Mouse (Mus musculus): ENCODE measurements around the gene Bbc3. TPM values are rescaled to one million over a fixed set of nuclear protein-coding genes. Genes with fewer than 3 reads are reported as not detected.
A peak's percentile ranks its signal among the peaks of the same experiment; 100 is the strongest.

Gene Bbc3
- polyA plus RNA-seq, 1 experiment = 34.6 TPM

DNA sequence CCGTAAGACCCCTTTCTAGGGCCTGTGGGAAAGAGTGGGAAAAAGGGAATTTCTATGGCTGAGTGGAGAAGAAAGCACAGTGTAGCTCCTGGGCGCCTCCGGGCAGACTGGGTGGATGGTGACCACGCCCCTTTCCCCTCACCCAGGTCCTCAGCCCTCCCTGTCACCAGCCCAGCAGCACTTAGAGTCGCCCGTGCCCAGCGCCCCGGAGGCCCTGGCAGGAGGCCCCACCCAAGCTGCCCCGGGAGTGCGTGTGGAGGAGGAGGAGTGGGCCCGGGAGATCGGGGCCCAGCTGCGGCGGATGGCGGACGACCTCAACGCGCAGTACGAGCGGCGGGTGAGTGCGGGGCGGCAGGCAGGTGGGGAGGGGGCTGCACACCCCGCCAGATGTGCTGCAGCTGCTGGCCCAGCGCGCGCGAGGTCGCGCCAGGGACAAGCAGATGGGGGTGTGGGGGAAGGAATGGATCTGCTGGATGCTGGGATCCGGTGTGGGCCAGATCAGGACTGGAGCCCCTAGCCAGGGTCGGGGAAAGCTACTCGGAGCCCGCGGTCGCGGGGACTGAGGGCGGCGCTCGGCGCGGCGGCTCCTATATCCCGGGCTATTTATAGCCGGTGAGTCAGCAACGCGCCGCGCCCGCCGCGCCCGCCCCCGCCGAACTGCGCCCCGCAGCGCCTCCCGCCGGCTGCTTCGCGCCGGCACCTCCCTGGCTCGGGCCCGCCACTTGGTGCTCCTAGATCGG lies 5.5 kb downstream of the Bbc3 start:
- peak overlapping the region; percentile 95 for H3ac ChIP-seq (ENCODE audit: control insufficient read depth, insufficient read length)
- peak overlapping the region; percentile 94 for H3K4me2 ChIP-seq (ENCODE audit: low read depth)
- TF ChIP-seq CEBPB (IDR thresholded peaks at IDR 0.05; ENCODE audit: insufficient read depth, poor library complexity, severe bottlenecking) = no peak
- peak; percentile 12 for TF ChIP-seq E2F4 (IDR thresholded peaks at IDR 0.05; ENCODE audit: insufficient read depth)
- TF ChIP-seq MYOG (IDR thresholded peaks at IDR 0.05; ENCODE audit: control insufficient read depth in 1 of 3, insufficient read depth in 1 of 3, insufficient read length in 2 of 3, low read depth in 2 of 3) = peak in 1 of 3 experiments; percentile 58
- no peak for TF ChIP-seq USF1 (IDR thresholded peaks at IDR 0.05; ENCODE audit: low read depth)
- TF ChIP-seq REST (IDR thresholded peaks at IDR 0.05; ENCODE audit: insufficient read depth, insufficient read length) = no peak
- TF ChIP-seq SRF (IDR thresholded peaks at IDR 0.05; ENCODE audit: control insufficient read depth, insufficient read length, low read depth) = no peak
- TF ChIP-seq MAX (IDR thresholded peaks at IDR 0.05; ENCODE audit: low read depth) = no peak
- no peak for TF ChIP-seq TCF3 (IDR thresholded peaks at IDR 0.05; ENCODE audit: insufficient read length, low read depth)
- TF ChIP-seq TCF12 (IDR thresholded peaks at IDR 0.05; ENCODE audit: insufficient read depth, poor library complexity, severe bottlenecking) = no peak
- TF ChIP-seq MYOD1 (IDR thresholded peaks at IDR 0.05; ENCODE audit: control insufficient read depth in 1 of 3, insufficient read length in 2 of 3, low read depth in 2 of 3) = peak in 1 of 3 experiments; percentile 25
- TF ChIP-seq POLR2AphosphoS2 (IDR thresholded peaks at IDR 0.05; ENCODE audit: insufficient read length, low read depth) = peak; percentile 91
- TF ChIP-seq POLR2A (IDR thresholded peaks at IDR 0.05; ENCODE audit: insufficient read length, low read depth) = peak; percentile 81
- peaks cover 12% of the 10 kb centered on the region for H3K36me3 ChIP-seq (ENCODE audit: control insufficient read depth, insufficient read depth)
- peak overlapping the region; percentile 96 for H3K4me3 ChIP-seq
- H3K27me3 ChIP-seq (ENCODE audit: control insufficient read depth, insufficient read depth, insufficient read length) = no peaks in the 10 kb centered on the region
- H3K79me2 ChIP-seq (ENCODE audit: control insufficient read depth, insufficient read depth) = peaks cover 23% of the 10 kb centered on the region

DNA sequence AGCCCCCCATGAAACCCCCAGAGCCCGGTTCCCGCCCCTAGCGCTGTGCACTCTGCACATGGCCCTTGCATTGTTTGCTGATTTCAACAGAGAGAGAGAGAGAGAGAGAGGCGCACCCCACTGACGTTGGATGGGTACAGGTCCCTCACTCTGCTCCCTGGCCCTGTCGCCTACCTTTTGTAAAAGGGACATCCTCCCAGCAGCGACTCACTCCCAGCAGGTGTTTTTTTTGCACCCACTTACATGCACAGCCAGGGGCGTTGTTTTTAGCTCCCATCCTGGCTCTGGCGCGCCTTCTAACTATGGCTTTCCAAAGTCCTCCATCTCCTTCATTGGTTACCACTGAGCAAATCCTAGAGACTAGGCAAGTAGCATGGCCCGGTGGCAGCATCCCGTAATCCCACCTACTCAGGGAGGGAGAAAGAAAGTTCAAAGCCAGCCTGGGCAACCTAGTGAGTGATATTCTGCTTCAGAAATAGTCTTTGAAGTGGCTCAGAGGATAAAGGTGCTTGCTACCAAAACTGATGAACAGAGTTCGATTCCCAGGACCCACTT lies 6.1 kb downstream of the Bbc3 start:
- TF ChIP-seq TCF12 (IDR thresholded peaks at IDR 0.05; ENCODE audit: insufficient read depth, poor library complexity, severe bottlenecking) (no peak), SRF (IDR thresholded peaks at IDR 0.05; ENCODE audit: control insufficient read depth, insufficient read length, low read depth) (no peak), POLR2A (IDR thresholded peaks at IDR 0.05; ENCODE audit: insufficient read length, low read depth) (no peak), POLR2AphosphoS2 (IDR thresholded peaks at IDR 0.05; ENCODE audit: insufficient read length, low read depth) (no peak), REST (IDR thresholded peaks at IDR 0.05; ENCODE audit: insufficient read depth, insufficient read length) (no peak), MYOD1 (IDR thresholded peaks at IDR 0.05; ENCODE audit: control insufficient read depth in 1 of 3, insufficient read length in 2 of 3, low read depth in 2 of 3) (no peak), E2F4 (IDR thresholded peaks at IDR 0.05; ENCODE audit: insufficient read depth) (no peak), MAX (IDR thresholded peaks at IDR 0.05; ENCODE audit: low read depth) (no peak), USF1 (IDR thresholded peaks at IDR 0.05; ENCODE audit: low read depth) (no peak), CEBPB (IDR thresholded peaks at IDR 0.05; ENCODE audit: insufficient read depth, poor library complexity, severe bottlenecking) (no peak), TCF3 (IDR thresholded peaks at IDR 0.05; ENCODE audit: insufficient read length, low read depth) (no peak), MYOG (IDR thresholded peaks at IDR 0.05; ENCODE audit: control insufficient read depth in 1 of 3, insufficient read depth in 1 of 3, insufficient read length in 2 of 3, low read depth in 2 of 3) (no peak)
- Histone ChIP-seq H3ac (ENCODE audit: control insufficient read depth, insufficient read length) (peak overlapping the region; percentile 95), H3K4me3 (peak overlapping the region; percentile 96), H3K4me2 (ENCODE audit: low read depth) (peak overlapping the region; percentile 80), H3K36me3 (ENCODE audit: control insufficient read depth, insufficient read depth) (peaks cover 12% of the 10 kb centered on the region), H3K79me2 (ENCODE audit: control insufficient read depth, insufficient read depth) (peaks cover 23% of the 10 kb centered on the region), H3K27me3 (ENCODE audit: control insufficient read depth, insufficient read depth, insufficient read length) (no peaks in the 10 kb centered on the region)

DNA sequence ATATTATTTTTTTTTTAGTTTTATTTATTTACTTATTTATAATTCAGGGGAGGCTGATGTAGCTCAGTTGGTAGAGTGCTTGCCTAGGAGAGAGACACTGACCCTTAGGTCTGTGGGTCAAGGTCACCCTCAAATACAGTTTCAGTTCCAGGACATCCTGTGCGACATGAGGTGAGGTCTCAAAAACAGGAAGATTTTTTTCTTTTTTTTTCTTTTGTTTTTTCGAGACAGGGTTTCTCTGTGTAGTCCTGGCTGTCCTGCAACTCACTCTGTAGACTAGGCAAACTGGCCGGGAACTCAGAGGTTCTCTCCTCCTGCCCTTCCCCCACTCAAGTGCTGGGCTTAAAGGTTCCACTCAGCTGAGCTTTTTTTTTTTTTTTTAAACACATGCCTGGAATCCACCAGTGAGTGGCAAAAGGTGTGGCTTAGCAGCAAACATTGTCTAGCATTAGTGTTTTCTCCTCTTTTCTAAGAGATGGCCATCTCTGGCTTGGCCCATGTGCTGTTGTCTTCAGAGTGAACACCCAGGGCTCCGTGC lies 7.1 kb downstream of the Bbc3 start:
- Histone ChIP-seq H3K4me3 (no peak overlapping the region), H3K79me2 (ENCODE audit: control insufficient read depth, insufficient read depth) (peaks cover 23% of the 10 kb centered on the region), H3K36me3 (ENCODE audit: control insufficient read depth, insufficient read depth) (peaks cover 12% of the 10 kb centered on the region), H3K4me2 (ENCODE audit: low read depth) (no peak overlapping the region), H3K27me3 (ENCODE audit: control insufficient read depth, insufficient read depth, insufficient read length) (no peaks in the 10 kb centered on the region), H3ac (ENCODE audit: control insufficient read depth, insufficient read length) (no peak overlapping the region)
- TF ChIP-seq MYOG (IDR thresholded peaks at IDR 0.05; ENCODE audit: control insufficient read depth in 1 of 3, insufficient read depth in 1 of 3, insufficient read length in 2 of 3, low read depth in 2 of 3) = no peak
- TF ChIP-seq E2F4 (IDR thresholded peaks at IDR 0.05; ENCODE audit: insufficient read depth) = no peak
- no peak for TF ChIP-seq POLR2A (IDR thresholded peaks at IDR 0.05; ENCODE audit: insufficient read length, low read depth)
- no peak for TF ChIP-seq MAX (IDR thresholded peaks at IDR 0.05; ENCODE audit: low read depth)
- TF ChIP-seq SRF (IDR thresholded peaks at IDR 0.05; ENCODE audit: control insufficient read depth, insufficient read length, low read depth) = no peak
- TF ChIP-seq CEBPB (IDR thresholded peaks at IDR 0.05; ENCODE audit: insufficient read depth, poor library complexity, severe bottlenecking) = no peak
- TF ChIP-seq TCF12 (IDR thresholded peaks at IDR 0.05; ENCODE audit: insufficient read depth, poor library complexity, severe bottlenecking) = no peak
- no peak for TF ChIP-seq TCF3 (IDR thresholded peaks at IDR 0.05; ENCODE audit: insufficient read length, low read depth)
- TF ChIP-seq USF1 (IDR thresholded peaks at IDR 0.05; ENCODE audit: low read depth) = no peak
- TF ChIP-seq REST (IDR thresholded peaks at IDR 0.05; ENCODE audit: insufficient read depth, insufficient read length) = no peak
- no peak for TF ChIP-seq POLR2AphosphoS2 (IDR thresholded peaks at IDR 0.05; ENCODE audit: insufficient read length, low read depth)
- TF ChIP-seq MYOD1 (IDR thresholded peaks at IDR 0.05; ENCODE audit: control insufficient read depth in 1 of 3, insufficient read length in 2 of 3, low read depth in 2 of 3) = no peak

DNA sequence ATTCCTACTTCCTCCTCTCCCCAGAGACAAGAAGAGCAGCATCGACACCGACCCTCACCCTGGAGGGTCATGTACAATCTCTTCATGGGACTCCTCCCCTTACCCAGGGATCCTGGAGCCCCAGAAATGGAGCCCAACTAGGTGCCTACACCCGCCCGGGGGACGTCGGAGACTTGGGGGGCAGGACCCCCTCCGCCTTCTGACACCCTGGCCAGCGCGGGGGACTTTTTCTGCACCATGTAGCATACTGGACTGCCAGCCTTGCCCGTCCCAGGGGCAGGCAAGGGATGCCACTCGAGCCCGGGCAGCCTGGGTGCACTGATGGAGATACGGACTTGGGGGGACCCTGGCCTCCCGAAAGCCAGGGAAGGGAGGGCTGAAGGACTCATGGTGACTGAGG lies 8.9 kb downstream of the Bbc3 start:
- no peak overlapping the region for H3K4me2 ChIP-seq (ENCODE audit: low read depth)
- peaks cover 13% of the 10 kb centered on the region for H3K79me2 ChIP-seq (ENCODE audit: control insufficient read depth, insufficient read depth)
- no peak overlapping the region for H3K4me3 ChIP-seq
- no peaks in the 10 kb centered on the region for H3K27me3 ChIP-seq (ENCODE audit: control insufficient read depth, insufficient read depth, insufficient read length)
- H3ac ChIP-seq (ENCODE audit: control insufficient read depth, insufficient read length) = no peak overlapping the region
- TF ChIP-seq POLR2A (IDR thresholded peaks at IDR 0.05; ENCODE audit: insufficient read length, low read depth) (no peak), TCF12 (IDR thresholded peaks at IDR 0.05; ENCODE audit: insufficient read depth, poor library complexity, severe bottlenecking) (no peak), MYOD1 (IDR thresholded peaks at IDR 0.05; ENCODE audit: control insufficient read depth in 1 of 3, insufficient read length in 2 of 3, low read depth in 2 of 3) (no peak), MYOG (IDR thresholded peaks at IDR 0.05; ENCODE audit: control insufficient read depth in 1 of 3, insufficient read depth in 1 of 3, insufficient read length in 2 of 3, low read depth in 2 of 3) (no peak), POLR2AphosphoS2 (IDR thresholded peaks at IDR 0.05; ENCODE audit: insufficient read length, low read depth) (no peak), E2F4 (IDR thresholded peaks at IDR 0.05; ENCODE audit: insufficient read depth) (no peak), SRF (IDR thresholded peaks at IDR 0.05; ENCODE audit: control insufficient read depth, insufficient read length, low read depth) (no peak), REST (IDR thresholded peaks at IDR 0.05; ENCODE audit: insufficient read depth, insufficient read length) (no peak), CEBPB (IDR thresholded peaks at IDR 0.05; ENCODE audit: insufficient read depth, poor library complexity, severe bottlenecking) (no peak), TCF3 (IDR thresholded peaks at IDR 0.05; ENCODE audit: insufficient read length, low read depth) (no peak), MAX (IDR thresholded peaks at IDR 0.05; ENCODE audit: low read depth) (no peak), USF1 (IDR thresholded peaks at IDR 0.05; ENCODE audit: low read depth) (no peak)
- H3K36me3 ChIP-seq (ENCODE audit: control insufficient read depth, insufficient read depth) = peaks cover 12% of the 10 kb centered on the region
